Mouse (Mus musculus): ENCODE data around the gene Cltc.
"Not testable (repeated sequence)": the region's sequence is repeated elsewhere in the genome, so short reads cannot be mapped to it uniquely, and the experiment has no call there.

Cltc gene

GRCm38 (mm10) chr11:86757480-86758371, at the start of gene Cltc:
Cltc (minus strand) TSS chr11:86757565.
- peak; percentile 89 to 94 for DNase-seq

- peak; percentile 9 to 53 for DNase-seq
Measured at GRCm38 (mm10) chr11:86807001-86807477, 49.7 kb upstream of the Cltc start.

GRCm38 (mm10) chr11:86794161-86794560, 36.8 kb upstream of the Cltc start:
- DNase-seq, result no peak

- not testable (repeated sequence) for DNase-seq
Measured at GRCm38 (mm10) chr11:86787436-86787835, 30.1 kb upstream of the Cltc start.

- no peak for DNase-seq
Measured at GRCm38 (mm10) chr11:86785767-86786166, 28.4 kb upstream of the Cltc start.

- DNase-seq, result no peak
Measured at GRCm38 (mm10) chr11:86769884-86770283, 12.5 kb upstream of the Cltc start.

GRCm38 (mm10) chr11:86764501-86764900, 7.1 kb upstream of the Cltc start:
- DNase-seq, result no peak

- not testable (repeated sequence) for DNase-seq
Measured at GRCm38 (mm10) chr11:86763127-86763526, 5.8 kb upstream of the Cltc start.

- no peak for DNase-seq
Measured at GRCm38 (mm10) chr11:86760357-86760756, 3.0 kb upstream of the Cltc start.

GRCm38 (mm10) chr11:86759886-86760285, 2.5 kb upstream of the Cltc start:
- DNase-seq, result no peak

- no peak for DNase-seq
Measured at GRCm38 (mm10) chr11:86759226-86759625, 1.9 kb upstream of the Cltc start.

- no peak for DNase-seq
Measured at GRCm38 (mm10) chr11:86758559-86758958, 1.2 kb upstream of the Cltc start.

GRCm38 (mm10) chr11:86757142-86757479, 254 bp downstream of the Cltc start:
- no peak for DNase-seq

GRCm38 (mm10) chr11:86756156-86757141, 916 bp downstream of the Cltc start:
- peak; percentile 7 to 20 for DNase-seq

GRCm38 (mm10) chr11:86752404-86752803, 5.0 kb downstream of the Cltc start:
- no peak for DNase-seq

- DNase-seq, result no peak
Measured at GRCm38 (mm10) chr11:86751010-86751409, 6.4 kb downstream of the Cltc start.

GRCm38 (mm10) chr11:86749776-86750423, 7.5 kb downstream of the Cltc start:
- no peak for DNase-seq

GRCm38 (mm10) chr11:86745634-86746404, 11.5 kb downstream of the Cltc start:
- no peak for DNase-seq

GRCm38 (mm10) chr11:86742605-86743004, 14.8 kb downstream of the Cltc start:
- DNase-seq, result no peak

- no peak for DNase-seq
Measured at GRCm38 (mm10) chr11:86741505-86741904, 15.9 kb downstream of the Cltc start.

GRCm38 (mm10) chr11:86739470-86739869, 17.9 kb downstream of the Cltc start:
- no peak for DNase-seq

GRCm38 (mm10) chr11:86738956-86739355, 18.4 kb downstream of the Cltc start:
- DNase-seq, result no peak

Measured in thymus, adult 18-20 months (tissue).